In the genomic region with DNA sequence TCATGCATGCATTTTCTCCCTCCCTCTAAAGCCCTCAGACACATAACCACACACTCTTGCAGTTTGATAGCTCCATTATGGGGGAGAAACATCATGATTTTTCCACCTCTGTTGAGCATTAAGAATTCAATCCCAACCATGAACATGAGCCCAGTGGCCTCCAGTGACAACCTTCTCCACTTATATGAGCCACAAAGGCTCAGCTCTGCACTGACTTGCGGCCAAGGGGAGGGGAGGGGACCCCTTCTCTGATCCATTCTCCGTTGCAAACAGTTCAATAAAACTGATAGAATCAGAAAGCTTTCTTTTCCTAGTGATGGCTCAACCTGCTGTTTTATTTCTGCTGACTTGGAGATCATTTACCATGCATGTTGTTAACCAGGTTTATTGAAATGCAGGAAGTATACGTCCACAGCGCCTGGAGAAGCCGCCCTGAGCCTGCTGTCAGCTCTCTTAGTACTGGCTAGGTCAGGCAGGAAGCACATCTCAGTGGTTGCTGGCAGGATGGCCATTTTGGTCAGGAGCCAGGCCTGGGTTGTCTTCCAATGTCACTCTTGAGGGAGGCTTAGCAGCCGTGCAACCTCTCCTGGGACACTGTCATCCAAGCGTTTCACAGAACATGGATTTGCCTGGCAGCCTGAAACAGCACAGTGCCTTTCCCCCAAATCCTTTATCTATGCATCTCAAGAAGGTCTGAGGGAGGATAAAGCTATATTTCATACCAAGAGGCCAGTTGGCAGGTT, we compare ENCODE assay signal across 8 mouse cellular contexts.
DNase-seq lines count a peak whose midpoint lies in the region; ATAC-seq lines count a peak whose summit lies in the region.
"Had no signal": no experiment of that assay in that cellular context is flagged by ENCODE, and none has a peak within 500 bp of the region (broad histone marks: within the 10 kb centered on the region; RNA-seq: fewer than 3 reads in every experiment).

No protein-coding gene starts in this region.

- H3K4me3 ChIP-seq in lung, embryonic 16.5 days (ENCODE audit: low read length), result no peak overlapping the region
- H3K4me3 ChIP-seq: myocyte had no signal

- no peak overlapping the region for H3K9ac ChIP-seq in lung, embryonic 16.5 days (ENCODE audit: low read length)

- H3K27me3 ChIP-seq in lung, embryonic 16.5 days (ENCODE audit: control insufficient read depth, insufficient read depth, low read depth, low read length), result no peaks in the 10 kb centered on the region

- no peaks in the 10 kb centered on the region for H3K36me3 ChIP-seq in lung, embryonic 16.5 days (ENCODE audit: control insufficient read depth, insufficient read depth, low read length)

- no peak overlapping the region for H3K4me2 ChIP-seq in lung, embryonic 16.5 days (ENCODE audit: low read depth, low read length)

- WGBS in lung, embryonic 16.5 days, result 50% methylated on average over 7 of the region's 7 CpGs

- no peak for DNase-seq in lung, postnatal 25 days (ENCODE audit: low spot score)
- peak; percentile 74 for DNase-seq in cerebellum, adult 9-10 months
- peak; percentile 69 to 75 for DNase-seq in heart, postnatal 14 days
- DNase-seq in lung, postnatal 4 days, result peak; percentile 60 to 80
- DNase-seq in right cerebral cortex, postnatal 14 days, result no peak

- H3K9me3 ChIP-seq in lung, embryonic 16.5 days (ENCODE audit: control insufficient read depth, low read length), result no peaks in the 10 kb centered on the region

- ATAC-seq in lung, embryonic 16.5 days (ENCODE audit: low read depth), result peak; percentile 59; the same call in 1 of the 2 replicates
- no peak for ATAC-seq in CD4-positive, CD25-positive, alpha-beta regulatory T cell, adult 4 months

- intact Hi-C loops in heart, postnatal 14 days (cut with DNase I), result no loop called here

- H3K27ac ChIP-seq in lung, embryonic 16.5 days (ENCODE audit: low read length), result peak overlapping the region; percentile 39

- H3K4me1 ChIP-seq in lung, embryonic 16.5 days (replicated peaks; ENCODE audit: control insufficient read depth, insufficient read depth, low read length), result peaks cover 28% of the 10 kb centered on the region

Comparison
In these comparisons a context has a peak if more than half of its experiments do, and no peak if none do; other contexts are left out.
1. DNase-seq: peak in cerebellum, adult 9-10 months (single experiment), heart, postnatal 14 days (2 of 2) and lung, postnatal 4 days (2 of 2); none in lung, postnatal 25 days (single experiment) and right cerebral cortex, postnatal 14 days (single experiment).